Mouse (Mus musculus) layer of hippocampus, postnatal 14 days (tissue): ENCODE results near the gene Med15. TPM values are rescaled to one million over a fixed set of nuclear protein-coding genes. Genes with fewer than 3 reads are reported as not detected.

Experiments
- DNase-seq, 2 experiments: peaks; one replicate each; pipeline ENCODE4 v3.0.0; 2021 to 2022; ENCODE audit warnings: low spot score in 2 of 2, mixed read lengths in 1 of 2
- total RNA-seq, 2 experiments: library from RNA; stranded (reverse); gene quantifications; 2 replicates each; pipeline ENCODE4 v1.2.3; 2021

Gene Med15
- total RNA-seq, 2 experiments from 2014 or later, result 65.4 to 80.2 TPM

DNA sequence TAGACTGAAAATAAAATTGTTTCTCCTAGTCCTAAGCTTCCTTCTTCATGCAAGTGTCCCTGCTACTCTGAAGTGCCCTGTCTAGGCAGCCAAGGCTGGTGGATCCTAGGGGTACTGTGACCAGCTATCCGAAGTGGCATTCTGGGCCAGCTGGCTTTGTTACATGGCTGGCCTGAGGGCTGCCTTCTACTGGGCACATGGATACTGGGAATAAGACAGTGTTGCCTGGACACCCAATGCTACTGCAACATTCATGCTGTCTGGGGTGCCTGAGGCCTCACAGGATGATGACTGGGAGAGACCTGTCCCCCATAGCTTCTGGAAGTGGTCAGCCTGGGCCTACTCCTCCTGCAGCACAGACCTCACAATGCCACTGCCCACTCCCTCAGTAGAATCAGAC lies 82.0 kb downstream of the Med15 start:
- no peak for DNase-seq

DNA sequence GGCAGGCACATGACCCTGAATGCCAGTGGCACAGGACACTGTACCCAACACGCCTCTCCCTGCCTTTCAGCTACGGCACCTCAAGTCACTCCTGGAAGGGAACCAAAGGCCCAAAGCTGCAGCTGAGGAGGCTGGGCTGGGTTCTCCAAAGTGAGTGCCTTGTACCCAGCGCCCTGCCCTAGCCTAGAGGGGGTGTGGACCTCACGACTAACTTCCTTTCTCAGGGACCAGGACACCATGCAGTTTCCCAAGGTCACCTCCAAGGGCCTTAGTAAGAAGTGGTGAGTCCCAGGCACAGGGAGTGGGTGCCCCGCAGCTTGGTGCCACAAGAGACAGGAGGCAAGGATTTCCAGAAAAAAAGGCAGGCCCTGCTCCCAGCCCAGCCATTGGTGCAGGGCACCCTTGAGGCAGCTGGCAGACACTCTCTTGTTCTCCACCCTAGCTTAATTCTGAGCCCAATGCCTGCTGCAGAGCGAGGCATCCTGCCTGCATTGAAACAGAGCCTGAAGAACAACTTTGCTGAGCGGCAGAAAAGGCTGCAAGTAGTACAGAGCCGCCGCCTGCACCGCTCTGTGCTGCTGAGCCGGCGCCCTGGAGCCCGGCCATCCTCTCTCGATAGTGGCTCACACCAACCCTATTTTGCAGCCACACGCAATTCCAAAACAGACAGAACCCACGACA lies 82.6 kb downstream of the Med15 start:
- peak in 1 of 2 experiments; percentile 28 for DNase-seq

DNA sequence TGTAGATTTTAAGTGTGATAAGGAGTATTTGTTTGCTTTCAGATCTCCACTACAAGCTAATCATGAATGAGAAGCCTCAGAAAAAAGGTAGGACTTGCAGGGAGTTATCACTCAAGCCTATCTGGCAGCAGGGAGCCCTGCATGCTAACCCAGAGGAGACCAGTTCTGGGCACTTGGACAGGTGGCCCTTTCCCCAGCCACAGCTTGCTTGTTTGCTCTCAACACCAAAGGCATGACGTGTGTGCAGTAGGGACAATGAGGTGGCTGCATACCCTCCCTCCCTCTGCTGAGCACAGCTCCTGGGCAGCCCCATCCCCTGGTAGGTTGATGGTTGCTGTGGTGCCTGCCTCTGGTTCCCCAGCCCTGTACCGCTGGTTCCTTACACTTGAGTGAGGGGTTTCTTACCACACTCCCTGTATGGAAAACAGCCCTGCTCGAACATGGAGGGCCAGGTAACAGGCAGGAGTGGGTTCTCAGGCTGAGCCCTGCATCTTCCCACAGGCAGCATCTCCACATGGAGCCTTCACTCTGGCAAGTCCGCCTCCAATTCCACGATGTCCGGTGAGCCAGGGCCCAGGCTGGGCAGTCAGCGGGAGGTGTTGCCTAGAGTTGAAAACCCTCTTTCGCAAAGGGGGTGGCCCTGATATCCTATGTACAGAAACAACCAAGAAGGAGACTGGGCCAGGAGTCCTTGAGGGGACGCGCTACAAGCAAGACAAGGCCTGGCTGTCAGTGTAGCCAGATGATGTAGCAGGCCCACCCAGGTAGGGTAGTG lies 84.9 kb downstream of the Med15 start:
- no peak for DNase-seq

DNA sequence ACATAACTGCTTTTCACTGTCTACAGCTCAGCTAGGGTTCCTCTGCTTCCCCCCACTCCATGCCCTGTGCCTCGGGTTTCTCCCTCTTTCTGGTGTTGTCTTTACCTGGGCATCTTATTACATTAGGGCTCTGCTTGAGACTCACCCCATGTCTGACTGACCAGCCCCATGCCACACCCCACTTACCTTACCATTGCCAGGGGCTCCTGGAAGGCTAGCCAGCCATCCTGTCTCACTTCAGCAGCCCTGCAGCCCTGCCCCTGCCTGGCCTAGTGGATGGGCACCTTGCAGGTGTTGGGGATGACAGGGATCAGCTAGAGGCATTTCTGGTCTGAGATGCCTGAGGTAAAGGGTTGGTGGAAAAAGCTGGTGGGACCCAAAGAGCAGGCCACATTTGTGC lies 85.5 kb downstream of the Med15 start:
- DNase-seq, result no peak

DNA sequence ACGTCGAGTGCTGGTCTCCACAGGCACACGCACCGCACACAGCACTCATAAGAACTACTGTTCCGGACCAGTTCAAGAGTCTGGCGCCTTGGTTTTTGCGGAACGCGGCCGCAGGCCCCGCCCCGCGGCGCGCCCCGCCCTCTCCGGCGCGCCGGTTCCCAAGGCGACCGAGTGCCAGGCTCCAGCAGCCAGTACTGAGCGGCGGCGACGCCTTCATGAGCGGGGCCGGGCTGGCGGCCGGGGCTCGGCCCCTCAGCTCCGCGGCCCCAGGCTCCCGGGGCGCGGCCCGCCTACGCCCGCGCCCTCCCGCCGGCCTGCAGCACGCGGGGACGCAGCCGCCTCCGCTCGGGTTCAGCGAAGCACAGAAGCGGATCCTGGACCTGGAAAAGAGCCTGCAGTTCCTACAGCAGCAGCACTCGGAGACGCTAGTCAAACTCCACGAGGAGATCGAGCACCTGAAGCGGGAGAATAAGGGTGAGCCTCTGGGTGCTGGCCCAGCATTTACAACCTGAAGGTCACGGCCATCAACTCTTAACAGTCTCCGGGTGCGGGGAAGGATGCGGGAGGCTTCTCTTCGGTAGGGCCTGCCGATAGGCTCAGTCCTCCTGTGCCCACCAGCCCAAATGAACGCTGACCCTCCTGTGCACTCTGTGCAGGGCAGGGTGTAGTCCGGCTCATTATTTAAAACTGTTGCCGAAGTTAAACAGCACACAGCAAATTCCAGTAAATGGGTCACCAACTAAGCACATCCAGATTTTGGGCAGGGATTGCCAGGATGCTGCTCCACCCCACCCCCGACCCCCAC lies 86.2 kb downstream of the Med15 start, which contains the start of gene Ccdc74a:
Ccdc74a (plus strand) TSS at position 161 of the 805 bp plus-strand sequence.
- DNase-seq, result peak; percentile 68 to 76

DNA sequence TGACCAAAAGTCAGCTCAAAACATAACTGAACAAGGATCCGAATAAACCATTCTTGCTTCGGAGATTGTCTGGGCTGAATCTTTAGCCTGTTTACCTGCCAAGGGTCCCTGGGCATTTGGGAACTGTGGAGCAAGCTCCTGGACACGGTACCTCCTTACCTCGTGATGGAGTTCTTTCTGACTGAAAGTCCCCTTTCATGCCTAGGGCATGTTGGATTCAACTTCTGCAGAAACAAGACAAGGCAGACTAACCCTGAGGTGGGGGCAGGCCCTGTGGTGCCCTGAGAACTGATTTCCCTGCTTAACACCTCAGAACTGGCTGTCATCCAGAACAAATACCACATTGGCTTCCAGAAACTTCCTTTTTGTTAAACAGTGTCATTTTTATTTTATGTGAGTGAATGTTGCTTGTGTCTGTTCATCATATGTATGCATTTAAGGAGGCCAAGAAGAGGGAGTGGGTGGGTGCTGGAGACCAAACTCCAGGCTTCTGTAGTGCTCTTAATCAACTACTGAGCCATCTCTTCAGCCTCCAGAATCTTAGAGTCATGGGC lies 89.2 kb downstream of the Med15 start:
- DNase-seq, result no peak

DNA sequence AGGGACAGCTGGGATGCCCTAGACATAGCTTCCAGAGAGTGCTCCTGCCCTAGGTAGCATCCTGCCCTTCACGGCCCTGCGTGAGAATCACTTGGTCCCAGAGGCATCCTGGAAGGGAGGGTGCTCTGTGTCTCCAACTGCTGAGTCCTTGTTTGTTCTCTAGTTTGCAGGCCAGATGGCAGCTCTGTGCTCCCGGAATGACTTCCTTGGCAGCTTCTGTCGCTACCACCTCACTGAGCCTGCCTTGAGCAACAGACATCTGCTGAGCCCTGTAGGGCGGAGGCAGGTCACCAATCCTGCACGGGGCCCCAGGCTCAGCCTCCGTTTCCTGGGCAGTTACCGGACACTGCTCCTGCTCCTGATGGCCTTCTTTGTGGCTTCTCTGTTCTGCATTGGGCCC lies 90.4 kb downstream of the Med15 start:
- peak; percentile 42 to 59 for DNase-seq

DNA sequence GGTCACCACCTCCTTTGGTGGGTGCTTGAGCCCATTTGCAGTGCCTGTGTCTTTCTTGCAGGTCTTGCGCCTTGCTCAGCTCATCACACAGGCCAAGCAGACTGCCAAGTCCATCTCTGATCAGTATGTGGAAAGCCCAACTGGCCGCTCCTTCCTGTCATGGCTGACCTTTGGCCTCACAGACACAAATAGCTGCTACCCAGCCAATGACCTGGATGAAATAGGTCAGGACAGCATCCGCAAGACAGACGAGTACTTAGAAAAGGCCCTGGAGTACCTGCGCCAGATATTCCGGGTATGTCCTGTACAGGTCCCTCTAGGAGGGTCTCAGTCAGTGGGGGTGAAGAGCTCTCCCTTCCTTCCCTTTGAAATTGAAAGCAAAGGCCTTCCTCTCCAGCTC lies 91.4 kb downstream of the Med15 start:
- DNase-seq, result no peak

DNA sequence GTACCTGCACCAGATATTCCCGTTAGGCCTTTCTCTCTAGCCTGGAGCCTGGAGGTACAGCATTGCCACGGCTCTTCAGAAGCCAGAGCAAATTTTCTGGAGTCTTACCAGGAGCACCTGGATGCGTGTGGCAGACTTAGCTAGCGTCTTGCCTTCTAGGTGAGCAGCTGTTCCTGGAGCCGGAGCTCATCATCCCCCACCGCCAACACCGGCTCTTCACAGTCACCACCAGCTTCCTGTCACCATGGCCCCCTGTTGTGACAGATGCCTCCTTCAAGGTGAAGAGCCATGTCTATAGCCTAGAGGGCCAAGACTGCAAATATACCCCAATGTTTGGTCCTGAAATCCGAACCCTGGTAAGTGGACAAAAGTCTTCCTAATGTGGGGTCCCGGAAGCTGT lies 92.0 kb downstream of the Med15 start:
- no peak for DNase-seq

DNA sequence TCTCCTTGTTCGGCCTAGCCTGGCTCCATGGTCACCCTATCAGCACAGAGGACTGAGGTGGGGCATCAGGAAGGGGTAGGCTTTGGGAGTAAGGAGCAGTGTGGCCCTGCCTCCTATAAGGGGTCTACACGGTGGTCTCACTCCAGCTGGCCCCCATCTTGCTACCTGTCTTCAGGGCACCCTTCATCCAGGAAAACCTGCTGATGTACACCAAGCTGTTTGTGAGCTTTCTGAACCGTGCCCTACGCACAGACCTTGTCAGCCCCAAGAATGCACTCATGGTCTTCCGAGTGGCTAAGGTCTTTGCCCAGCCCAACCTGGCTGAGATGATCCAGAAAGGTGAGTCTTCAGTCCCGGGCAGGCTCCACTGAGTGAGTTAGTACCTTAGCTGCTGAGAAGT lies 92.7 kb downstream of the Med15 start:
- DNase-seq, result no peak

DNA sequence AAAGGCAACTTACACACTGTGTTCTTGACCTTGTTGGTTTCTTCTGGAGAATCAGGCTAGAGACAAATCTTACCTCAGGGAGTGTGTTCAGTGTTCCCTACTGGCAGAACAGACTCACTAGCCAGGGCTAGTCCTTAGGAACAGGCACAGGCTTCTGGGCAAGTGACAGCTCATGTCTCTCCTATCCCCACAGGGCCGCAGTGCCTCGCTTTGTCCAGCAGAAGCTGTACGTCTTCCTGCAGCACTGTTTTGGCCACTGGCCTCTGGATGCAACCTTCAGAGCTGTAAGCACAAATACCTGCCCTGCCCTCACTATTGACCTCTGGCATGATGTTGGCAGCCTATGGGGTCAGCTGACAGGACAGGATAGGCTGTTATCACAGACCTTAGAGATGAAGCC lies 93.6 kb downstream of the Med15 start:
- DNase-seq, result no peak

DNA sequence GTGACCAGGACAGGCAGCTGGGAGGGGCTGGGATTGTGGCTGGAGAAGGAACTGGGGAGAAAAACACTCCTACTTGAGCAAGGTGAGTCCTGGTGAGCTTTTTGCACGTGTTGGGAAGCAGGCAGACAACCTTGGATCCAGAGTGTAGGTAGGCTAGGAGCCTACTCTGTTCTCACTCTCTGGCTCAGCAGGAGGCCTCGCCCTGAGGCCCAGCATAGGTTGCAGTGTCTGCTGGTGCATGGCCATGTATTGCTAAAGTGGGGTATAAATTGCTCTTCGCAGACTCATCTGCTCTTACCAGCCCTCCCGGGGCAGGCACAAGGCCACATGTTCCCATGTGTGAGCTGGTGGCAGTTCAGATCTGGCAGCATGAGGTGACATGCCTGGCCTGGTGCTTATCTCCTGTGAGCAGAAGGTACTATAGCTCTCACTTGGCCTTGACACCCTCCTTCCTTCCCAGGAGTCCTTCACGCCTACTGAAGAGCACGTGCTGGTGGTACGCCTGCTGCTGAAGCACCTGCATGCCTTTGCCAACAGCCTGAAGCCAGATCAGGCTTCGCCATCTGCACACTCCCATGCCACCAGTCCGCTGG lies 94.6 kb downstream of the Med15 start:
- no peak for DNase-seq

DNA sequence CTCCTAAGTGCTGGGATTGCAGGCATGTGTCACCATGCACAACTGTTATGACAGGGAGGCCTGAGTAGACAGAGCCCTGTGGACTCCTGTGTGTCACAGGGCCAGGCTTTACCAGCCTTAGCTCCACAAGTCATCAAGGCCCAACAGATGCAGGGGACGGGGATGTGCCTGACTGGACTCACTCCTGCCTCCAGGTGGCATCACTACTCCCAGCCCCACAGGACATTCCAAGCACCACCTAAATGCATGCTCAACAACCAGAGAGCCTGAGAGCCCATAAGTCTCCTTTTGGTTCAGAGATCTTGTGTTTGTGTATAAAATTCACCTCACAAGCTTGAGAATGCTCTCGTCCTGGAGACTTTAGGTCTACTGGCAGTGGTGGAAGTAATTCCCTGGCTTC lies 95.1 kb downstream of the Med15 start:
- DNase-seq, result no peak

DNA sequence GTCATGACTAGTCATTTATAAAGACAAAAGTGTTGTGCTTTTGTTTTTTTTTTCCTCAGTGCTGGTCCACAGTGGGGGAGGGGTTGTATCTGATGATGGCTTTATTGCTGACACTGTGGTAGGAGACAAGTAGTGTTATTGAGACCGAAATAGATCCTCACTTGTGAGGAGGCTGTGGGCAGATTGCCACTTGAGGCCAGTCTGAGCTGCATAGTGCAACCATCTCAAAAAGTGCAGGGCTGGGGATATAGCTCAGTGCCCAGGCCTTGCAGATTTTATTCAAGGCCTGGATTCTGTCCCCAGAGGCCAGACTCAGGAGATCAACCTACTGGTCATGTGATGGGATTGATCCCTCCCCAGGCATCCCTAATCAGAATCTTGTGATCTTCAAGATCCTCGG lies 95.8 kb downstream of the Med15 start:
- no peak for DNase-seq

DNA sequence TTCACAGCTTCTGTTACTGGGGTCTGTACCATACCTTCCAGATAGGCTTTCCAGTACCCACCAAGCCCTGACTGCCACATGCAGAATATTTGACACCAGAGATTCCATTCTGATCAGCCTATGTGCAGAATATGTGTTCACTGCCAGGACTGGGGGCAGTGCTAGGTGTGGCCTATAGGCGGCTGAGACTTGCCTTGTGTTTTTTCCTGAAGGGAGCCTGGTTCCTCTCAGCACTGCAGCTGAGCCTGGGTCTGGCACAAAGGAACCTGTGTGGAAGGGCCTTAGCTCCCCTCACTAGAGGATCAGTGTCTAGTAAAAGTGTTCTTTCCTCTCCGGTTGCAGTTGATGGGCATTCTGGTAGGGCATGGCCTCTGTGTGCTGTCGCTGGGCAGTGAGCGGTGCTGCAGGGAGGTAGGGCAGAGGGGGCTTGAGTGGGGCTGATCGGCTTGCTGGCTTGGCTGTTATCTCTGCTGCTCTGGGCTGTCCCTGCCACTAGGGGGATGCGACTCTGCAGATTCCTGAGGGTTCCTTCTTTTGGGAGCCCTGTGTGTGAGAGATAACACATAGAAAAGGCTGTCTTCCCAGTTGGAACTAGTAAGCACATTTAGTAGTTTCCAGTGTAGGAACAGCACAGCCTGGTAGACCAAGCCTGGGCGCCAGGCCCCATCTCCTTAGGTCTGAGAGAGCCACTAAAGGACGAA lies 99.1 kb downstream of the Med15 start:
- no peak for DNase-seq

DNA sequence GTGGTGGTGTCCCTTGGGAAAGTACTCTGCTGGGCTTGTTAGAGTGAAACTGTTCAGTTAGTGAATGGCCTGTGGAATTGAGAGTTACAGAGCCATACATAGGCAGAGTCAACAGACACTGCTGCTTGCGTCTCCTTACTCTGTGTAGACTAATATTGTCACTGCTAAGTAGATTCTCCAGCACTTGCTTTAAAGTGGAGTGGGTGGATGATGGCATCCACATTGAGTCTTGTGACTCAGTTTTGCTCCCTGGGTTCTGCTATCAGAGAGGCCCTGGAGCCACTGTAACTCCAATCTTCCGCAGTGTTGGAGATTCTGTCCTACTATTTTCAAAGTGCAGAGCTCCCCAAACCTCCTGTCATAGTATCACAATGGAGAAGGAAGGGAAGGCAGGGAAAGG lies 100.1 kb downstream of the Med15 start:
- no peak for DNase-seq

DNA sequence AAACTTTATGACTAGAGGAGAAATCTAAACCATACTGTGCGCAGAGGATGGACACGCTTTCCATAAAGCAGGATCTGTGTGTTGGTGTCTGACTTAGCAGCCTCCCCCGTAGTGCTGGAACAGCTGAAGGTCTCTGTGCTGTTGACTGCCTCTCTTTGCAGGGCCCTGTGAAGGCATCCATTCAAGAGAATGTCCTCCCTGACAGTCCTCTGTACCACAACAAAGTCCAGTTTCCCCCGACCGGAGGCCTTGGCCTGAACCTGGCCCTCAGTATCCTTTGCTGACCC lies 106.5 kb downstream of the Med15 start:
- no peak for DNase-seq

DNA sequence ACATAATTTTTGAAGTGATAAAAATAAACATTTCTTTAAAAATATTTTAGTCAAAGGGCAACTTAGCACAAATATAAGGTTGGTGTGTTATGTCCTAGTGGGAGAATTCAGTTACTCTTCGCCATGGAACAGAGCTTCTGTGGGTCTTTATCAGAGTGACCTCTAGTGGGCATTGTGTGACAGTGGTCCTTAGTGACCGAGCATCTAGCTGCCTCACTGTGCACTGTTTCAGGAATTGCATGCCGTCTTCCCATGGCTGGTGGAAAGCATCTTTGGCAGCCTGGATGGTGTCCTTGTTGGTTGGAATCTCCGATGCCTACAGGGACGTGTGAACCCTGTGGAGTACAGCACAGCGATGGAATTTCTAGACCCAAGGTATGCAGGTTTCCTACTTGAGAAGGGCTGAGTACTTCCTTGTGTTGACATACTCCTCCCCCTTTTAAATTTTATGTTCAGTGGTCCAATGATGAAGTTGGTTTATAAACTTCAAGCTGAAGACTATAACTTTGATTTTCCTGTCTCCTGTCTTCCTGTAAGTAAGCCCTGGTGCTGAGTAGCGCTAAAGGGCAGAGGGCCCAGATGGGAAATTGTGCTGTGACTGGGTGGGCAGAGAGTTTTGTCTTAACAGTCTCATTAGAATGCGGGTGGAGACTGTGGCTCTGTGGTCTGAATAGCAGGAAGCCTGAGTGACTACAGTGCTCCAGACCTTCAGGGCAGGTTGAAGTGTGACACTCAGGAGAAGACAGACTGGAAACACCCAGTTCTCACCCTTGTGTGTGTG lies 107.0 kb downstream of the Med15 start:
- DNase-seq, result no peak

DNA sequence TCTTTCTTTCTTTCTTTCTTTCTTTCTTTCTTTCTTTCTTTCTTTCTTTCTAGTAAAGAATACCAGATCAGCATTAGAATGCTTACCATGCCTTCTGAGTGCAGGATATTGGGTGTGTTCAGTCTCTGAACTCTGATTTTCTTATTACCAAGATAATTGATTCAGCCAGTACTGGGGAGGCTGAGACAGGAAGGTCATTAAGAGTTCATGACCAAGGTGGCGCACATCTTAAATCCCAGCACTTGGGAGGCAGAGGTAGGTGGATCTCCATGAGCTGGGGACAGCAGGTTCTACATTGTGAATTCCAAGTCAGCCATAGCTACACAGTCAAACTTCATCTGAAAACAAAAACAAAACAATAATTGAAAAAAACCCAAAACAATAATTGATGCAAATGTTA lies 110.8 kb downstream of the Med15 start:
- no peak for DNase-seq
